Mouse (Mus musculus): Measurements from ENCODE around the gene Arpp19. TPM values are rescaled to one million over a fixed set of nuclear protein-coding genes. Genes with fewer than 3 reads are reported as not detected.

Gene Arpp19
- polyA plus RNA-seq, 1 experiment = 160 TPM

DNA sequence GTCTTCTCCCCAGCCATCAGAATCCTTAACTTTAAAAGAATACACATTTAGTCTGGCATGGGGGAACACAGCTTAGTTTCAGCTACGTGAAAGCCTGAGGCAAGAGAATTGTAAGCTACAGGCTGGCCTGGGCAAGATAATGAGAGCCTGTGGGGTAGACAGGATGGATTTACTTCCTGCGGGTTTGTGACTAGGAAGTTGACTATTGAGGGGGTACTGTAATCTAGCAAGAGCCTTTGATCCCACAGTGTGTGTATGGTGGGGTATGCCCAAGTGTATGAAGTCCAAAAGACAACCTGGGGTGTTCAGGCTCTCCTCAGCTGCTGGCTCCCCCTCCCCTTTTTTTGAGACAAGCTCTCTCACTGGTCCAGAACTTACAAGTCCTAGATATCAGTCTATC is 41.1 kb upstream of the Arpp19 start:
- no peak for TF ChIP-seq TCF12 (IDR thresholded peaks at IDR 0.05; ENCODE audit: insufficient read depth, poor library complexity, severe bottlenecking)
- no peak for TF ChIP-seq MAX (IDR thresholded peaks at IDR 0.05; ENCODE audit: low read depth)
- TF ChIP-seq MYOD1 (IDR thresholded peaks at IDR 0.05; ENCODE audit: control insufficient read depth in 1 of 3, insufficient read length in 2 of 3, low read depth in 2 of 3) = no peak
- TF ChIP-seq E2F4 (IDR thresholded peaks at IDR 0.05; ENCODE audit: insufficient read depth) = no peak
- no peak for TF ChIP-seq USF1 (IDR thresholded peaks at IDR 0.05; ENCODE audit: low read depth)
- no peak for TF ChIP-seq POLR2AphosphoS2 (IDR thresholded peaks at IDR 0.05; ENCODE audit: insufficient read length, low read depth)
- no peak for TF ChIP-seq SRF (IDR thresholded peaks at IDR 0.05; ENCODE audit: control insufficient read depth, insufficient read length, low read depth)
- TF ChIP-seq MYOG (IDR thresholded peaks at IDR 0.05; ENCODE audit: control insufficient read depth in 1 of 3, insufficient read depth in 1 of 3, insufficient read length in 2 of 3, low read depth in 2 of 3) = no peak
- TF ChIP-seq CEBPB (IDR thresholded peaks at IDR 0.05; ENCODE audit: insufficient read depth, poor library complexity, severe bottlenecking) = no peak
- no peak for TF ChIP-seq TCF3 (IDR thresholded peaks at IDR 0.05; ENCODE audit: insufficient read length, low read depth)
- TF ChIP-seq POLR2A (IDR thresholded peaks at IDR 0.05; ENCODE audit: insufficient read length, low read depth) = no peak
- no peak for TF ChIP-seq REST (IDR thresholded peaks at IDR 0.05; ENCODE audit: insufficient read depth, insufficient read length)
- no peaks in the 10 kb centered on the region for H3K79me2 ChIP-seq (ENCODE audit: control insufficient read depth, insufficient read depth)
- no peak overlapping the region for H3ac ChIP-seq (ENCODE audit: control insufficient read depth, insufficient read length)
- no peaks in the 10 kb centered on the region for H3K27me3 ChIP-seq (ENCODE audit: control insufficient read depth, insufficient read depth, insufficient read length)
- H3K36me3 ChIP-seq (ENCODE audit: control insufficient read depth, insufficient read depth) = no peaks in the 10 kb centered on the region
- H3K4me3 ChIP-seq = no peak overlapping the region
- H3K4me2 ChIP-seq (ENCODE audit: low read depth) = no peak overlapping the region

DNA sequence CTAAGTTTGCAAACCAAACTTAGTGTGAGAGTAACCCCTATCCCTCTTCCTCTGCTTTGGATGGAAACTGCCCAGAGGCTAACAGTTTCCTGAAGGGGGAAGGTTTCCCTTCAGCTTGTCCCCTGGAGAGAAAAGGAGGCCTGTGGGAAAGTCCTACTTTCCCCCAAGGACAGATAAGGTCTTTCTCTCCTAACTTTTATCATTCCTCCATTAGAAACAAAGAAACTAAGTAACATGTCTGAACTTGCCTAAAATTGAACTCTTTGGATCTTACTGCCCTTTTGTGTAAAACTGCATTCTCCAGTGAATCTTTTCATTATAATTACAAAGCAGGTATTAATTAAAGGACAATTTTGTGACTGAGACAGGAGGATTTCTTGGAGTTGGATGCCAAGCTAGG is 39.4 kb upstream of the Arpp19 start:
- H3K36me3 ChIP-seq (ENCODE audit: control insufficient read depth, insufficient read depth) = no peaks in the 10 kb centered on the region
- TF ChIP-seq USF1 (IDR thresholded peaks at IDR 0.05; ENCODE audit: low read depth) = no peak
- TF ChIP-seq CEBPB (IDR thresholded peaks at IDR 0.05; ENCODE audit: insufficient read depth, poor library complexity, severe bottlenecking) = no peak
- no peak for TF ChIP-seq MAX (IDR thresholded peaks at IDR 0.05; ENCODE audit: low read depth)
- TF ChIP-seq TCF3 (IDR thresholded peaks at IDR 0.05; ENCODE audit: insufficient read length, low read depth) = no peak
- TF ChIP-seq MYOD1 (IDR thresholded peaks at IDR 0.05; ENCODE audit: control insufficient read depth in 1 of 3, insufficient read length in 2 of 3, low read depth in 2 of 3) = no peak
- H3K27me3 ChIP-seq (ENCODE audit: control insufficient read depth, insufficient read depth, insufficient read length) = no peaks in the 10 kb centered on the region
- H3K79me2 ChIP-seq (ENCODE audit: control insufficient read depth, insufficient read depth) = no peaks in the 10 kb centered on the region
- no peak overlapping the region for H3K4me2 ChIP-seq (ENCODE audit: low read depth)
- H3ac ChIP-seq (ENCODE audit: control insufficient read depth, insufficient read length) = no peak overlapping the region
- H3K4me3 ChIP-seq = no peak overlapping the region

DNA sequence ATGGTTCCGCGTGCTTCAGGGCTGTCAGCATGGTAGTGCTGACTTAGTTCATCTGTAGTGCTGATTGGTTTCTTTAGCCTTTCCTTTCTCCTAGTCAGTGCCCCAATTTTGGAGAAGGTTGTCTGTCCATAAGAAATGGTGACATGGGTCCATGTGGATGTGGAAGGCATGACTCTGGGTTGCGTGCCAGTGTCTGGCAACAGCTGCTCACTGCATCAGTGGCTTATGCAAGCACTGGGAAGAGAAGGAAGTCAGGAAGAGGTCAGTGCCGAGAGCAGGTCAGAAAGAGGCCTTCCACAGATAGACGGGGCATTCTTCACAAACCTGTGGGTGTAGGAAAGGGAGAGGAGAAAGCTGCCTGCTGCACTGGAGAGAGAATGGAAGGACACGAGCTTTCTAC is 36.4 kb upstream of the Arpp19 start:
- no peak overlapping the region for H3K4me3 ChIP-seq
- H3K4me2 ChIP-seq (ENCODE audit: low read depth) = no peak overlapping the region
- no peaks in the 10 kb centered on the region for H3K79me2 ChIP-seq (ENCODE audit: control insufficient read depth, insufficient read depth)
- H3K36me3 ChIP-seq (ENCODE audit: control insufficient read depth, insufficient read depth) = no peaks in the 10 kb centered on the region
- no peak overlapping the region for H3ac ChIP-seq (ENCODE audit: control insufficient read depth, insufficient read length)
- H3K27me3 ChIP-seq (ENCODE audit: control insufficient read depth, insufficient read depth, insufficient read length) = no peaks in the 10 kb centered on the region
- TF ChIP-seq MYOD1 (IDR thresholded peaks at IDR 0.05; ENCODE audit: control insufficient read depth in 1 of 3, insufficient read length in 2 of 3, low read depth in 2 of 3) (peak in 1 of 3 experiments; percentile 26), CEBPB (IDR thresholded peaks at IDR 0.05; ENCODE audit: insufficient read depth, poor library complexity, severe bottlenecking) (no peak), MYOG (IDR thresholded peaks at IDR 0.05; ENCODE audit: control insufficient read depth in 1 of 3, insufficient read depth in 1 of 3, insufficient read length in 2 of 3, low read depth in 2 of 3) (peak in 2 of 3 experiments; percentile 23 to 47), POLR2AphosphoS2 (IDR thresholded peaks at IDR 0.05; ENCODE audit: insufficient read length, low read depth) (no peak)

DNA sequence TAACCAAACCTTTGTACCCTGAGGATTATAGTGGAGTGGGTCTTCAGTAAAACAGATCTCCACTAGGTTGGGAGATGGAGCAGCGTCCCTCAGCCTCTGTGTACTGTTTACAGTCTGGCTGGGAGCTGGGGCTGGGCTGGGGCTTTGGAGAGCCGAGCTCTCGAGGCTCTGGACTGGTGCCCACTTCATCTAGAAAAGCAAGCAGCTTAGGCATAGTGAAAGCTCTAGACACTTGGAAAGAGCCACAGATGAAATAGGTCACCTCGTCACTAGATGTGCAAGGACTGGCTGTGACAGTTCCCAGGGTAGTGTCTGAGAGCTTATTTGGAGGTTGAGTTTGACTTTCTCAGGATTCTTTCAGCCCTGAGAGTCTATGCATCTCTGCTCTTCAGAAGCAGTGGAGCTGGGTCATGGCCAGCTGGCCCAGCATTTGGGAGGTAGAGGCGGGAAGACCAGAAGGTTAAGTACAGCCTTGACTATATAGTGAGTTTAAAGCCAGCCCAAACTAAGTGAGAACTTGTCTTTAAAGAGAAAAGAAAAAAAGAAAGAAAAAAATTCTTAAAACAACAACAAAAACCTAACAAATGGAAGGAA is 35.7 kb upstream of the Arpp19 start:
- Histone ChIP-seq H3ac (ENCODE audit: control insufficient read depth, insufficient read length) (no peak overlapping the region), H3K36me3 (ENCODE audit: control insufficient read depth, insufficient read depth) (no peaks in the 10 kb centered on the region), H3K27me3 (ENCODE audit: control insufficient read depth, insufficient read depth, insufficient read length) (no peaks in the 10 kb centered on the region), H3K79me2 (ENCODE audit: control insufficient read depth, insufficient read depth) (no peaks in the 10 kb centered on the region), H3K4me3 (no peak overlapping the region), H3K4me2 (ENCODE audit: low read depth) (no peak overlapping the region)
- TF ChIP-seq USF1 (IDR thresholded peaks at IDR 0.05; ENCODE audit: low read depth) (no peak), MAX (IDR thresholded peaks at IDR 0.05; ENCODE audit: low read depth) (no peak), POLR2A (IDR thresholded peaks at IDR 0.05; ENCODE audit: insufficient read length, low read depth) (no peak), TCF12 (IDR thresholded peaks at IDR 0.05; ENCODE audit: insufficient read depth, poor library complexity, severe bottlenecking) (no peak), MYOD1 (IDR thresholded peaks at IDR 0.05; ENCODE audit: control insufficient read depth in 1 of 3, insufficient read length in 2 of 3, low read depth in 2 of 3) (no peak), SRF (IDR thresholded peaks at IDR 0.05; ENCODE audit: control insufficient read depth, insufficient read length, low read depth) (no peak), REST (IDR thresholded peaks at IDR 0.05; ENCODE audit: insufficient read depth, insufficient read length) (no peak)

DNA sequence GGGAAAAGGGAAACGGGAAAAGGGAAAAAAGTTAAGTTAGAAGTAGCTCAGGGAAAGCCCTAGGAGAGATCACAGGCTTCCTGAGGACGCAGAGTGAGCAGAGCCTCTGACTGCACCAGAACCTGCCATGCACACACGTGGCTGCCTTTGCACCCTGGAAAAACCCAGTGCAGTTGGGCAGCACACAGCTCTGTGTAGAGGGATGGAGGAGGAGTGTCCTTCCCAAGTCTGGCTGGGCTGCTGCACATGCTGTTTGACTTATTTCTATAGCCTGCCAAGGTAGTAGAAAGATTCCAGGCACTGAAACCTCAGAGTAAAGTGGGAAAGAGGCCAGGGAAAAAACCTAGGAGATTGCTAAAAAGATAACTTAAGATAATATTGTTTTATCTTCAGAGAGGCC is 35.2 kb upstream of the Arpp19 start:
- no peaks in the 10 kb centered on the region for H3K27me3 ChIP-seq (ENCODE audit: control insufficient read depth, insufficient read depth, insufficient read length)
- H3ac ChIP-seq (ENCODE audit: control insufficient read depth, insufficient read length) = no peak overlapping the region
- no peaks in the 10 kb centered on the region for H3K36me3 ChIP-seq (ENCODE audit: control insufficient read depth, insufficient read depth)
- H3K79me2 ChIP-seq (ENCODE audit: control insufficient read depth, insufficient read depth) = no peaks in the 10 kb centered on the region
- TF ChIP-seq MYOD1 (IDR thresholded peaks at IDR 0.05; ENCODE audit: control insufficient read depth in 1 of 3, insufficient read length in 2 of 3, low read depth in 2 of 3) (no peak), MAX (IDR thresholded peaks at IDR 0.05; ENCODE audit: low read depth) (no peak), USF1 (IDR thresholded peaks at IDR 0.05; ENCODE audit: low read depth) (no peak), MYOG (IDR thresholded peaks at IDR 0.05; ENCODE audit: control insufficient read depth in 1 of 3, insufficient read depth in 1 of 3, insufficient read length in 2 of 3, low read depth in 2 of 3) (no peak), TCF3 (IDR thresholded peaks at IDR 0.05; ENCODE audit: insufficient read length, low read depth) (no peak), E2F4 (IDR thresholded peaks at IDR 0.05; ENCODE audit: insufficient read depth) (no peak), POLR2AphosphoS2 (IDR thresholded peaks at IDR 0.05; ENCODE audit: insufficient read length, low read depth) (no peak), POLR2A (IDR thresholded peaks at IDR 0.05; ENCODE audit: insufficient read length, low read depth) (no peak), REST (IDR thresholded peaks at IDR 0.05; ENCODE audit: insufficient read depth, insufficient read length) (no peak), TCF12 (IDR thresholded peaks at IDR 0.05; ENCODE audit: insufficient read depth, poor library complexity, severe bottlenecking) (no peak), CEBPB (IDR thresholded peaks at IDR 0.05; ENCODE audit: insufficient read depth, poor library complexity, severe bottlenecking) (no peak), SRF (IDR thresholded peaks at IDR 0.05; ENCODE audit: control insufficient read depth, insufficient read length, low read depth) (no peak)
- no peak overlapping the region for H3K4me3 ChIP-seq
- no peak overlapping the region for H3K4me2 ChIP-seq (ENCODE audit: low read depth)
